14 mouse cellular contexts compared by ENCODE assay signal in the genomic region with DNA sequence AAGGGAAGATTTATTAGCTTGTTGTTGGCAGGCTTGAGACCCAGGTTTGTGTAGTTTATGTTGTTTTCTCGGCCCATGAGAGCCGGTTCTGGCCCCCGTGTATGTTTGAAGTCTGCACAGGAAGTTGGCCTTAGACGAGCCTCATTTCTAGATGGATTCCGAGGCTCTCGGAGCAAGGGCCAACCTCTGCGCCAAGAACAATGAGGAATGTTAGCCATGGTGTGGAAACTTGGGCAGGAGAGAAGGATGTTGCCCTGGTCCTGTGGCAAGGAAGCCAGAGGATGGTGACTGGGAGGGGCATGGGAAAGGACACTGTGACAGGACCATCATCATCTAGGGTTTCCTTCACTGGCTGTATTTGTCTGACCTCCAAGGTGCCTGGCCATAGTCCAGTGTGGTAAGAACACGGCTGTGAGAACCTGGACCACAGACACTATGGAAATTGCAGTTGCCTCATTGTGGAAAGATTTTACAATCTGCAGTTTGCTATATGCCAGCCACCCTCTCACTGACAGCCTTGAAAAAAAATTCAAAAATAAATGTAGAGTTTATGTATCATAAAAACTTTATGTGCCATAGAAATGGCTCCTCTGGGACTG.
"Had no signal": no experiment of that assay in that cellular context is flagged by ENCODE, and none has a peak within 500 bp of the region (broad histone marks: within the 10 kb centered on the region; RNA-seq: fewer than 3 reads in every experiment).

No protein-coding gene starts in this region.

- H3K9me3 ChIP-seq: liver, embryonic 15.5 days; midbrain, embryonic 13.5 days had no signal

- H3K36me3 ChIP-seq: liver, embryonic 15.5 days; midbrain, embryonic 13.5 days had no signal

- H3K27me3 ChIP-seq: liver, embryonic 15.5 days; midbrain, embryonic 13.5 days had no signal

- H3K4me2 ChIP-seq: liver, embryonic 11.5 days; liver, embryonic 15.5 days; midbrain, embryonic 13.5 days had no signal

- H3K4me3 ChIP-seq: layer of hippocampus, adult 2 months; liver, embryonic 15.5 days; midbrain, embryonic 13.5 days had no signal

- ATAC-seq: lung, postnatal 0 days; midbrain, embryonic 13.5 days had no signal

- H3K9ac ChIP-seq: liver, embryonic 15.5 days; midbrain, embryonic 13.5 days had no signal

- H3K27ac ChIP-seq: layer of hippocampus, adult 2 months; liver, embryonic 15.5 days; midbrain, embryonic 13.5 days had no signal

- H3K4me1 ChIP-seq: liver, embryonic 15.5 days; midbrain, embryonic 13.5 days had no signal

- DNase-seq: kidney, adult 18-20 months; kidney, postnatal 10 days; kidney, postnatal 4 days; layer of hippocampus, postnatal 36 days; left cerebral cortex, postnatal 4 days; lung, adult 2 months; lung, postnatal 36 days; right cerebral cortex, postnatal 14 days; thymus, postnatal 14 days had no signal
